Mouse (Mus musculus) midbrain, embryonic 16.5 days (tissue): ENCODE measurements around the gene Efcab5. TPM values are rescaled to one million over a fixed set of nuclear protein-coding genes. Genes with fewer than 3 reads are reported as not detected.
A peak's percentile ranks its signal among the peaks of the same experiment; 100 is the strongest.

ENCODE experiments used
- ATAC-seq: fragments of 200-750 bp; cut with Nextera tagmentation; 2 replicates; pipeline ENCODE4 v1.8.0; 2017; ENCODE audit warnings: moderate TSS enrichment
- H3K27ac ChIP-seq: fragments of 300-500 bp; sonication (generic); 2 replicates; pipeline ENCODE4 v1.5.1; 2014; ENCODE audit warnings: mild to moderate bottlenecking, low read length, mixed read lengths
- H3K27me3 ChIP-seq: fragments of 300-500 bp; sonication (generic); 2 replicates; pipeline ENCODE4 v1.6.1; 2014; ENCODE audit warnings: low read depth, low read length, mixed read lengths; ENCODE audit not compliant: control insufficient read depth, insufficient read depth
- H3K36me3 ChIP-seq: fragments of 300-500 bp; sonication (generic); 2 replicates; pipeline ENCODE4 v1.6.1; 2014; ENCODE audit warnings: mild to moderate bottlenecking, low read length, moderate library complexity, mixed read lengths; ENCODE audit not compliant: control insufficient read depth, insufficient read depth
- H3K4me1 ChIP-seq: fragments of 300-500 bp; sonication (generic); 2 replicates; pipeline ENCODE4 v1.6.1; 2014; ENCODE audit warnings: mild to moderate bottlenecking, low read length, mixed read lengths; ENCODE audit not compliant: control insufficient read depth, insufficient read depth
- H3K4me2 ChIP-seq: fragments of 300-500 bp; sonication (generic); 2 replicates; pipeline ENCODE4 v1.6.1; 2014; ENCODE audit warnings: mild to moderate bottlenecking, low read length, mixed read lengths
- H3K4me3 ChIP-seq: fragments of 300-500 bp; sonication (generic); 2 replicates; pipeline ENCODE4 v1.5.1; 2014; ENCODE audit warnings: low read depth, mild to moderate bottlenecking, low read length, moderate library complexity, mixed read lengths
- H3K9ac ChIP-seq: fragments of 300-500 bp; sonication (generic); 2 replicates; pipeline ENCODE4 v1.6.1; 2014; ENCODE audit warnings: low read depth, low read length, mixed read lengths
- H3K9me3 ChIP-seq: fragments of 300-500 bp; sonication (generic); replicated peaks from 2 replicates; pipeline ENCODE4 v1.6.1; 2014; ENCODE audit warnings: mild to moderate bottlenecking, low read length, mixed read lengths; ENCODE audit not compliant: control insufficient read depth, poor library complexity, severe bottlenecking
- WGBS: fragments of 180-500 bp; shearing (Covaris S2); extraction: QIAGEN DNeasy Blood & Tissue Kit; methylation state at CpG from one replicate; pipeline ENCODE4 v1.1.7; 2014; 5-methylcytosine and 5-hydroxymethylcytosine counted together
- polyA plus RNA-seq: library from polyadenylated mRNA; unstranded; fragments of >200 nt; fragmentation: Nextera tagmentation; extraction: Ambion mirVana; gene quantifications from 2 replicates; pipeline ENCODE4 v1.2.1, GENCODE M21; 2015

Gene Efcab5
- polyA plus RNA-seq, 1 experiment from 2014 or later = 1.5 TPM

DNA sequence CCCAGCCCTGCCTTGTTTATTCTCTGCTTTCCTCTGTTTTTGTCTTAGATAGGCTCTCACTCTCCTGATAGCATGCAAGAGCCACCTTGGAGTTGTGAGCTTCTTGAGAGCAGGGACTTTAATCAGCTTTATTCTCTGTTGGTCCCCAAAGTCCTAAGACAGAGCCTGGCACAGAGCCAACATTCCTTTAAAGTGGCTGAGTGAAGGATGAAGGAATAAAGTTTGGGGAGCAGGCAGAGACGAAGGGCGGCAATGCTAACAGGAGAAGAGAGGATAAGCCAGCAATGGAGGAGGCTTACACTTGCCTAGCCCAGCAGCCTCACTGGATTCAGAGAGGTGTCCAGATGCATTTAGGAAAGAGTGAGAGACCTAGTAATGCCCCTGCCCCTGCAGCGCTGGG, 92.2 kb downstream of the Efcab5 start:
- Histone ChIP-seq H3K9ac (no peak overlapping the region), H3K36me3 (no peaks in the 10 kb centered on the region), H3K4me3 (no peak overlapping the region), H3K9me3 (no peaks in the 10 kb centered on the region), H3K27ac (no peak overlapping the region), H3K4me2 (no peak overlapping the region), H3K27me3 (peaks cover 2% of the 10 kb centered on the region; the same call in 1 of the 2 replicates), H3K4me1 (peaks cover 4% of the 10 kb centered on the region; the same call in 1 of the 2 replicates)
- 65% methylated on average over 3 of the region's 3 CpGs for WGBS
- no peak for ATAC-seq

DNA sequence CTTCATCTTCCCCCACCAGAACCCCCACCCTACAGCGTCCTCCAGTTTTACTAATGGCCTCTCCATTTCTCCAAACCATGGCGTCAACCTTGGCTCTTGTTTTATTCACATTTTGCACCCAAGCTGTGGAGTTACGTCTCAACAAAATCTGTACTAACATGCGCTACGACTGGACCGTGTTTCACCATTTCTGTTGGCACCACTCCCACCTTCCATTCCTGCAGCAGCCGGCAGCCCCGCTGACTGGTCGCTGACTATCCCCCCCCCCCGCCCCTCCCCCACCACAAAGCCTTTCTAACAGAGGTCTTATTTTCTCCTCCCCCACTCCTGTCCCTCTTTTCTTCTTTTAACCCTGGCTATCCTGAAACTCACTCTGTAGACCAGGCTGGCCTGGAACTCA, 93.6 kb downstream of the Efcab5 start:
- Histone ChIP-seq H3K9ac (no peak overlapping the region), H3K4me2 (no peak overlapping the region), H3K27me3 (peaks cover 2% of the 10 kb centered on the region; the same call in 1 of the 2 replicates), H3K4me3 (no peak overlapping the region), H3K9me3 (no peaks in the 10 kb centered on the region), H3K27ac (no peak overlapping the region), H3K4me1 (peaks cover under 1% of the 10 kb centered on the region; the same call in 1 of the 2 replicates), H3K36me3 (no peaks in the 10 kb centered on the region)
- WGBS = 63% methylated on average over 9 of the region's 10 CpGs
- no peak for ATAC-seq

DNA sequence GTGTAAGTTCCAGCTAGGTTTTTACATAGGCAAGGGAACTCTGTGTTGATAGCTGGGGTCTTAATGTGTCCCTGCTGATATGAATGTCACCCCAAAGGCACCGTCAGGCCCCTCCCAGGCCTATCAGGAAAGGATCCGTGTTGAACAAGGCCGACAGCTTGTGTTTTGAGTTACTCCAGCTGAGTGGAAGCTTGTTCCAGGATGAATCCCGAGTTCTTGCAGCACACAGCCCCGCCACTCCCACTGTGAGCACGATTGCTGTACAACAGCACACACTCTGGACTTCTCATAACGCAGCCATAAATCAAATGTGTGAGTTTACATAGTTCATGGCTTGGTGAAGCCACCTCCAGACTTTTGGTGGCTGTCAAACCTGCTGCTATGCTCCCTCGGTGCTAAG, 94.6 kb downstream of the Efcab5 start:
- H3K27me3 ChIP-seq = no peaks in the 10 kb centered on the region
- H3K27ac ChIP-seq = no peak overlapping the region
- no peak for ATAC-seq
- H3K4me3 ChIP-seq = no peak overlapping the region
- H3K4me1 ChIP-seq = no peaks in the 10 kb centered on the region
- no peaks in the 10 kb centered on the region for H3K9me3 ChIP-seq
- WGBS = 79% methylated on average over 8 of the region's 8 CpGs
- no peaks in the 10 kb centered on the region for H3K36me3 ChIP-seq
- no peak overlapping the region for H3K9ac ChIP-seq
- no peak overlapping the region for H3K4me2 ChIP-seq

DNA sequence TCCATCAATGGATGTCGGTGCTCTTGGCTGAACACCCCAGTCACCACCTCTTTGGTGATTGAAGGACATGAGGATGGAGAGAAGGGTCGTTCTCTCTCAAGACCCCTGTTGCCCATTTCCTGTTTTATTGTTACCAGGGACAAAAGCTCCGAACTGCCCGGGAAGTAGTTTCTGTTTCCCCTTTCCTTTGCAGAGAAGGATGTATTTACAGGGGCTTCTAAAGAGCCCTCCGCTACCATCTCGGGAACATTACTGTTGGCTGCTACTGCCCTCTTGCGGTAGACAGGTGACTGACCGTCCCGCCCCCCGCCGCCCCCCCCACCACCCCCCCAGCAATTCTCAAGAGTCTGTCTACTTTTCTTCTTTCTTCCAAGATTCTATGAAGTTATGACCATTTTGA, 95.6 kb downstream of the Efcab5 start:
- Histone ChIP-seq H3K4me1 (no peaks in the 10 kb centered on the region), H3K4me2 (peak overlapping the region; percentile 51), H3K9ac (no peak overlapping the region), H3K4me3 (no peak overlapping the region; the same call in 1 of the 2 replicates), H3K27me3 (no peaks in the 10 kb centered on the region), H3K36me3 (no peaks in the 10 kb centered on the region), H3K27ac (no peak overlapping the region), H3K9me3 (no peaks in the 10 kb centered on the region)
- no peak for ATAC-seq
- 1% methylated on average over 11 of the region's 11 CpGs for WGBS

DNA sequence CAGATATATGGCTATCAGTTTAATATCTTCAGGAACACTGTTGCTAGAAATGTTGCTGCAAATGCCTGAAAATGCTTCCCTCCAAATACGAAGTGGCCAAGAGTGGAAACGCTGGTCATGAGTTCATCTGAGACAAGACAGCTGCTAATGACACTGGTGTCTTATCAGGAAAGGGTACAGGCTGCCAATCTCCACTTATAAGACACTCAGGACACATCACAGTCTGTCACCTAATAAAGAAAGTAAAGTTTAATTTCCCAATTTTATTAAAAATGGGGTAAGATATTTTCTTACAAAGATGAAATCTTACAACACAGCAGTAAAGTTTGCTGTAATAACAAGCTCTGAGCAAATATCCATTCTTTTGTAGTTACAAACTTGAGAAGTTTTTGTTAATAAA, 99.6 kb downstream of the Efcab5 start:
- H3K4me3 ChIP-seq = no peak overlapping the region
- H3K4me1 ChIP-seq = no peaks in the 10 kb centered on the region
- H3K4me2 ChIP-seq = no peak overlapping the region
- H3K27ac ChIP-seq = no peak overlapping the region
- H3K9me3 ChIP-seq = no peaks in the 10 kb centered on the region
- H3K9ac ChIP-seq = no peak overlapping the region
- ATAC-seq = no peak
- WGBS = 82% methylated on average over 2 of the region's 2 CpGs
- no peaks in the 10 kb centered on the region; the same call in 1 of the 2 replicates for H3K27me3 ChIP-seq
- no peaks in the 10 kb centered on the region for H3K36me3 ChIP-seq

DNA sequence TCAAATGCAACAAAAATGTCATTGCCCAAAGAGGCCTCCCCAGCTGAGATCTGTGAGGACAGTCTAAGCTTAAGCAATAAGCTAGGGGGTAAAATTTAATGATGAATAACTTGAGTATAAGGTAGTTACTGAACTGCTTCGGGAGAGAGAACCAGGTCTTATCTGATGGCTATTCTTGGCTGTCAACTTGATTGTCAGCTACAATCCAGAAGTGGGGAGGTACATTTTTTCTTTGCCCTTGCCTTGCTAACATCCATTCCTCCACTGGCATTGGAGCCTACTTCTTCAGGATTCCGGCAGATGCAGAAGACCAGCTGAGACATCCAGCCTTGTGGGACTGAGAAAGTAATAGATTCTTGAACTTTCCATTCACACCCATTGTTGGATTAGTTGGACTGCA, 101.8 kb downstream of the Efcab5 start:
- ATAC-seq = no peak
- no peaks in the 10 kb centered on the region for H3K4me1 ChIP-seq
- H3K4me2 ChIP-seq = no peak overlapping the region
- no peaks in the 10 kb centered on the region for H3K9me3 ChIP-seq
- no peak overlapping the region for H3K4me3 ChIP-seq
- no peak overlapping the region for H3K27ac ChIP-seq
- WGBS = 84% methylated on average over 2 of the region's 2 CpGs
- H3K36me3 ChIP-seq = no peaks in the 10 kb centered on the region
- no peaks in the 10 kb centered on the region; the same call in none of the 2 replicates for H3K27me3 ChIP-seq
- no peak overlapping the region for H3K9ac ChIP-seq

DNA sequence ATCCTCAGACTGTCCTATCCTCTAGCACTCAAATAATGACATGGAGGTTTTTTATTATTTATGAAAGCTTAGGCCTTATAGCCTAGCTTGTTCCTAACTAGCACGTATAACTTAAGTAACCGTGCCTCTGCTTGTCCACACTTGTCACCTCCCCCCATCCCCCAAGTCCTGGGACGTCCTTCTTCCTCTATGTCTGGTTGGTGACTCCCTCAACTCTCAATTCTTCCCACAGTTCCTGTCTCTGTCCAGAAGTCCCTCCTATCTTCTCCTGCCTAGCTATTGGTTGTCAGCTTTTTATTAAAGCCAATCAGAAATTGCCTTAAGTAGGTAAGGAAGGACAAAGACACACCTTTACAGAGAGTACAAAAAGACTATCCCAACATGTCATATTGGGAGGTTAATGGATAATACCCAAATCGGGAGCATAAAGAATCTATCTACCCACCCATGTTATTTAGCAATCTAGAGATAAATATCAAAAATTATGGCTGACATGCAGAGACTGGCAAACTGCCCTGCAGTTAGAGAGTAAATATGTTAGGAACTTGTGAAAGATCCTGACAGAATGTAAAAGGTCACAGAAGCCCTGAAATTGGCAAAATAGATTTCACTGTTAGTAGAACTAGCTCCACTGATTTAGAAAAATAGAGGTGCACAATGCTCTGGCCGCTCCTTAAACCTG, 104.6 kb downstream of the Efcab5 start:
- Histone ChIP-seq H3K36me3 (no peaks in the 10 kb centered on the region), H3K9me3 (no peaks in the 10 kb centered on the region), H3K4me1 (no peaks in the 10 kb centered on the region), H3K4me2 (no peak overlapping the region), H3K27me3 (peaks cover 5% of the 10 kb centered on the region), H3K27ac (no peak overlapping the region), H3K9ac (no peak overlapping the region), H3K4me3 (no peak overlapping the region)
- WGBS = 59% methylated on average over 5 of the region's 5 CpGs
- no peak for ATAC-seq

DNA sequence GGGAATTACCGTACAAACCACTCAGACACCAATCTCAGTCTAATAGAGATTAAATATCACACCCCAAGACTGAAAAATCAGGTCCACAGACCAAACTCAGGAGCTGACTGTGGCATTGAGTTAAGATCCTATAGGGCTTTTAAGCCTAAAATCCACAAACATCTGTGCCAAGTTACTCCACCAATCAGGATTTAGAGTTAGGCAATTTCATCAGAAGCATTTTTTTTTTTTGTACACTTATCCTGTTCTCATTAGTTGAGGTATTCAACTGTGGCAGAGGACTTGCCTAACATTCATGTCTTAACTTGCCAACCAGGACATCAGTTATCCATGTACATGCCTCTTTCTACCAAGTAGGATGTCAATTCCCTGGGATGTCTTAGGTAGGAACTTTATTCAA, 109.4 kb downstream of the Efcab5 start:
- H3K9ac ChIP-seq = no peak overlapping the region
- peaks cover 4% of the 10 kb centered on the region; the same call in 1 of the 2 replicates for H3K36me3 ChIP-seq
- ATAC-seq = no peak
- 88% methylated on average over 1 of the region's 1 CpGs for WGBS
- H3K27ac ChIP-seq = no peak overlapping the region
- H3K27me3 ChIP-seq = peaks cover 5% of the 10 kb centered on the region
- H3K4me2 ChIP-seq = no peak overlapping the region
- no peaks in the 10 kb centered on the region for H3K9me3 ChIP-seq
- no peak overlapping the region for H3K4me3 ChIP-seq
- H3K4me1 ChIP-seq = peaks cover 7% of the 10 kb centered on the region

DNA sequence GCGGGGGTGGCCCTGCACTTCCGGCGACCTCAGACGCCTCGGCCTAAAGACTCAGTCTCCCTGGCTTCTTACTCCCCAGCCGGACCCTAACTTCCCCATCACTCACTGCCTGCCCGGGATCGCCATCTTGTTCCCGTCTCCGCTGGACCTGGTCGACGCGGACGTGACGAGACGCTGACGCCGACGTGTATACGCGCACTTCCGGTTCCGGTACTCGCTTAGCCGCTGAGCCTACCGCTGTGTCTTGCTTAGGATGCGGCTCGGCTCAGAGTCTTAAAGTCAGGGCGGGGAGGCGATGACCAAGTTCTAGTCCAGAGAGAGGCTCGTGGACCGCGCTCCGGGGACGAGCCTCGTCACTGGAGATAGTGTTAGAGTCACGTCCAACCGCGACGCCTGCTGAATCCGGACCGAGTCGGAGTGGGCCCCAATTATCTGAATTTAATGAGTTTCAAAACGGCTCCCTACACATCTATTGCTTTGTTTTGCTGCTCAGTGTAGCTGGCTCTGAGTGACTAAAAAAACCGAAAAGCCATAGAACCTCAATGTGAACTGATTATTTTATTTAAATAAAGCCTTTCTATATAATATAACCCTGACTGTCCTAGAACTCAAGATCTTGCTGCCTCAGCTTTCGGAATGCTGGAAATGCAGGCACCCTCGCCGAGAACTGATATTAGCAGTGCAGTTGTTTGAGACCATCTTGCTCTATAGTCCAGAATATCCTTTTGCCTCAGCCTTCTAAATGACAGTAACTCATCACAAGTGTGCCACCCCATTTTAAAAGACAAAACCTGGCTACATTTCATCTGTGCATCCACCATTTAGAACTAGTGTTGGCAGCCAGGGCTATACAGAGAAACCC, 110.3 kb downstream of the Efcab5 start, which contains the start of gene Nsrp1:
Gene Nsrp1 (minus strand): TSS at position 163 of the 862 bp plus-strand sequence.
- peaks cover 5% of the 10 kb centered on the region for H3K27me3 ChIP-seq
- WGBS = 3% methylated on average over 48 of the region's 48 CpGs
- H3K4me3 ChIP-seq = peak within 1 kb of the TSS; percentile 61
- H3K9ac ChIP-seq = peak within 1 kb of the TSS; percentile 78
- H3K27ac ChIP-seq = peak within 1 kb of the TSS; percentile 85
- ATAC-seq = peak; percentile 99
- H3K36me3 ChIP-seq = peaks cover 7% of the 10 kb centered on the region; the same call in 1 of the 2 replicates
- H3K9me3 ChIP-seq = no peaks in the 10 kb centered on the region
- peaks cover 7% of the 10 kb centered on the region for H3K4me1 ChIP-seq
- H3K4me2 ChIP-seq = peak within 1 kb of the TSS; percentile 96
